In the genomic region with DNA sequence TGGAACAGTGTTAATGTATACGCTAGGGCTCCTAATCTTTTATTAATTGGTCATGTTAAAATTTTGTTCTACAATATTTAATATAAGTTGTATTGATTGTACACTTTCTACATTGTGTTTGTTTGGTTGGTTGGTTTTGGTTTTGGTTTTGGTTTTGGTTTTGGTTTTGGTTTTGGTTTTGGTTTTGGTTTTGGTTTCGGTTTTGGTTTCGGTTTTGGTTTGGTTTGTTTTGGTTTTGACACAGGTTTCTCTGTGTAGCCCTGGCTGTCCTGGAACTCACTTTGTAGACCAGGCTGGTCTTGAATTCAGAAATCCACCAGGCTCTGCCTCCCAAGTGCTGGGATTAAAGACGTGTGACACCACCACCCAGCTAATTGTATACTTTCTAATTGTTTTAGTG, we compare ENCODE assay signal across 38 mouse cellular contexts. TPM values are rescaled to one million over a fixed set of nuclear protein-coding genes. Genes with fewer than 3 reads are reported as not detected.
"Had no signal": no experiment of that assay in that cellular context is flagged by ENCODE, and none has a peak within 500 bp of the region (broad histone marks: within the 10 kb centered on the region; RNA-seq: fewer than 3 reads in every experiment).

No protein-coding gene starts in this region.

RNA-seq across cellular contexts. Expression of gene Krt16, which starts 8.4 kb away (rescaled TPM):
- total RNA-seq: left cerebral cortex, postnatal 10 days; left cerebral cortex, postnatal 14 days; left cerebral cortex, postnatal 25 days; left cerebral cortex, postnatal 36 days; left cerebral cortex, postnatal 4 days; liver, adult 2 months; megakaryocyte progenitor cell, adult 5-6 weeks; megakaryocyte, adult 5-6 weeks; megakaryocyte-erythroid progenitor cell, adult 5-6 weeks; midbrain, postnatal 0 days; monocyte, adult 5-6 weeks had no signal
- polyA plus RNA-seq: limb, embryonic 10.5 days; limb, embryonic 11.5 days; limb, embryonic 12.5 days; liver, adult 2 months; liver, embryonic 11.5 days; liver, embryonic 12.5 days; liver, embryonic 13.5 days; liver, embryonic 14.5 days; liver, embryonic 15.5 days; liver, embryonic 16.5 days; liver, postnatal 0 days; lung, embryonic 14.5 days; lung, embryonic 15.5 days; lung, embryonic 16.5 days; lung, postnatal 0 days; macrophage; midbrain, embryonic 10.5 days; midbrain, embryonic 11.5 days; midbrain, embryonic 12.5 days; midbrain, embryonic 13.5 days; midbrain, embryonic 14.5 days; midbrain, embryonic 15.5 days; midbrain, embryonic 16.5 days; midbrain, postnatal 0 days; neural tube, embryonic 11.5 days; neural tube, embryonic 12.5 days had no signal

RNA-seq across cellular contexts. Expression of gene Krt17, which starts 20.6 kb away (rescaled TPM):
- total RNA-seq: left cerebral cortex, postnatal 10 days; left cerebral cortex, postnatal 14 days; left cerebral cortex, postnatal 36 days; left cerebral cortex, postnatal 4 days; liver, adult 2 months; megakaryocyte progenitor cell, adult 5-6 weeks; megakaryocyte, adult 5-6 weeks; megakaryocyte-erythroid progenitor cell, adult 5-6 weeks; monocyte, adult 5-6 weeks had no signal
- polyA plus RNA-seq: liver, adult 2 months; macrophage; midbrain, embryonic 11.5 days; midbrain, embryonic 13.5 days; midbrain, embryonic 14.5 days; myocyte had no signal

RNA-seq across cellular contexts. Expression of gene Krt42, which starts 29.4 kb away (rescaled TPM):
- total RNA-seq: left cerebral cortex, postnatal 10 days; left cerebral cortex, postnatal 14 days; left cerebral cortex, postnatal 25 days; left cerebral cortex, postnatal 36 days; left cerebral cortex, postnatal 4 days; liver, adult 2 months; megakaryocyte progenitor cell, adult 5-6 weeks; megakaryocyte, adult 5-6 weeks; megakaryocyte-erythroid progenitor cell, adult 5-6 weeks; monocyte, adult 5-6 weeks had no signal
- polyA plus RNA-seq: limb, embryonic 10.5 days; limb, embryonic 12.5 days; limb, embryonic 13.5 days; liver, adult 2 months; liver, embryonic 11.5 days; liver, embryonic 12.5 days; liver, embryonic 13.5 days; liver, embryonic 14.5 days; liver, embryonic 15.5 days; liver, embryonic 16.5 days; liver, postnatal 0 days; lung, adult 2 months; lung, embryonic 14.5 days; lung, embryonic 15.5 days; lung, embryonic 16.5 days; lung, postnatal 0 days; macrophage; midbrain, embryonic 10.5 days; midbrain, embryonic 11.5 days; midbrain, embryonic 12.5 days; midbrain, embryonic 13.5 days; midbrain, embryonic 14.5 days; midbrain, embryonic 15.5 days; midbrain, embryonic 16.5 days; midbrain, postnatal 0 days; myocyte; neural tube, embryonic 11.5 days; neural tube, embryonic 12.5 days had no signal

RNA-seq across cellular contexts. Expression of gene Krt14, which starts 32.9 kb away (rescaled TPM):
- total RNA-seq: left cerebral cortex, postnatal 10 days; left cerebral cortex, postnatal 14 days; left cerebral cortex, postnatal 25 days; left cerebral cortex, postnatal 36 days; liver, adult 2 months; megakaryocyte progenitor cell, adult 5-6 weeks; megakaryocyte, adult 5-6 weeks; megakaryocyte-erythroid progenitor cell, adult 5-6 weeks; monocyte, adult 5-6 weeks had no signal
- polyA plus RNA-seq: liver, adult 2 months; lung, embryonic 14.5 days; macrophage; midbrain, embryonic 14.5 days had no signal

RNA-seq across cellular contexts. Expression of gene Krt9, which starts 47.2 kb away (rescaled TPM):
- total RNA-seq: liver, adult 2 months; megakaryocyte progenitor cell, adult 5-6 weeks; megakaryocyte-erythroid progenitor cell, adult 5-6 weeks; midbrain, postnatal 0 days; monocyte, adult 5-6 weeks had no signal
- polyA plus RNA-seq: limb, embryonic 10.5 days; limb, embryonic 12.5 days; limb, embryonic 13.5 days; liver, adult 2 months; liver, embryonic 11.5 days; liver, embryonic 12.5 days; liver, embryonic 13.5 days; liver, embryonic 14.5 days; liver, embryonic 15.5 days; liver, embryonic 16.5 days; liver, postnatal 0 days; lung, adult 2 months; lung, embryonic 14.5 days; lung, embryonic 15.5 days; lung, embryonic 16.5 days; lung, postnatal 0 days; macrophage; midbrain, embryonic 10.5 days; midbrain, embryonic 11.5 days; midbrain, embryonic 12.5 days; midbrain, embryonic 13.5 days; midbrain, embryonic 14.5 days; midbrain, embryonic 15.5 days; midbrain, embryonic 16.5 days; midbrain, postnatal 0 days; myocyte; neural tube, embryonic 11.5 days had no signal
